Mouse (Mus musculus): ENCODE data around the gene Rgs11. TPM values are rescaled to one million over a fixed set of nuclear protein-coding genes. Genes with fewer than 3 reads are reported as not detected.

Rgs11 gene
- total RNA-seq, 2 experiments from 2014 or later: 1.6 to 1.8 TPM

Other genes starting within 250 kb of the Rgs11 start
- gene Capn15, start 217.2 kb upstream of the Rgs11 start, total RNA-seq (2021): 10 to 100 TPM; 12.6 to 13.5 TPM
- 10 to 100 TPM; 23.4 to 24.1 TPM for gene Rab11fip3, start 133.4 kb upstream of the Rgs11 start, total RNA-seq (2021)
- gene Decr2, start 112.6 kb upstream of the Rgs11 start, total RNA-seq (2021): 10 to 100 TPM; 14.4 to 16.7 TPM
- gene Nme4, start 107.3 kb upstream of the Rgs11 start, total RNA-seq (2021): 1 to 10 TPM; 3.6 to 5.2 TPM
- gene Tmem8, start 89.7 kb upstream of the Rgs11 start, total RNA-seq (2021): 1 to 10 TPM; 1.9 to 2.2 TPM
- gene Mrpl28, start 79.5 kb upstream of the Rgs11 start, total RNA-seq (2021): 100 to 1,000 TPM in 1 of 2 experiments, 10 to 100 TPM in 1; 92.2 to 101 TPM
- gene Axin1, start 64.3 kb upstream of the Rgs11 start, total RNA-seq (2021): 10 to 100 TPM; 20.6 to 24.1 TPM
- gene Pdia2, start 3.9 kb upstream of the Rgs11 start, total RNA-seq (2021): not detected
- 1 to 10 TPM; 1.6 to 1.7 TPM for gene Arhgdig, start 4.8 kb downstream of the Rgs11 start, total RNA-seq (2021)
- 10 to 100 TPM; 87.4 to 96.7 TPM for gene Fam234a, start 41.3 kb downstream of the Rgs11 start, total RNA-seq (2021)
- gene Luc7l, start 49.9 kb downstream of the Rgs11 start, total RNA-seq (2021): 10 to 100 TPM; 31.5 to 32.7 TPM
- 10 to 100 TPM; 23.8 to 24.3 TPM for gene Neurl1b, start 211.9 kb downstream of the Rgs11 start, total RNA-seq (2021)